Mouse (Mus musculus): ENCODE data around the gene Mapk1ip1l.
"Not testable (repeated sequence)": the region's sequence is repeated elsewhere in the genome, so short reads cannot be mapped to it uniquely, and the experiment has no call there.

The Mapk1ip1l gene

DNA sequence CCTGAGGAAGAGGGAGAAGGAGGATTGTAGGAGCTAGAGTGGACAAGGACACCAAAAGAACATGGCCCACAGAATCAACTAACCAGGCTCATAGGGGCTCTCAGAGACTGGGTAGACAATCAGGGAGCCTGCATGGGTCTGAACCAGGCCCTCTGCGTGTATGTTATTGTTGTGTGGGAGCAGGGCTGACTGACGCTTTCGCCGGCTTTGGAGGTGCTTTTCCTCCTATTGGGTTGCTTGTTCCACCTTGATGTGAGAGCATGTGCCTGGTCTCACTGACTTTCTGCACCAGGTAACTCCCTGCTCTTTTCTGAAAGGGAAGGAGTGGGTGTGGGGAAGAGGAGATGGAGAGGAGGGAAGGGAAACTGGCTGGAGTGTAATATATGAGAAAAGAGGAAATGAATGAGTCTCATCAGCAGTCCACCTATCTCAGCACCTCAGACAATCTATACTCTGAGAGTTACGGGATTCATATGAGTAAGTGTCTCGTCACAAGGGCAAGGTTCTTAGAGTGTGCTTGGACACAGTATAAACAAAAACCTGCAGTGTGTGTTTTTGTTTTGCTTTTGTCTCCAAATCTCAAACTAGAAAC is 6.8 kb downstream of the Mapk1ip1l start:
- no peak for DNase-seq (ENCODE audit: low spot score)

- no peak for DNase-seq (ENCODE audit: low spot score)
Measured at GRCm38 (mm10) chr14:47305933-47306332, 7.9 kb downstream of the Mapk1ip1l start.

DNA sequence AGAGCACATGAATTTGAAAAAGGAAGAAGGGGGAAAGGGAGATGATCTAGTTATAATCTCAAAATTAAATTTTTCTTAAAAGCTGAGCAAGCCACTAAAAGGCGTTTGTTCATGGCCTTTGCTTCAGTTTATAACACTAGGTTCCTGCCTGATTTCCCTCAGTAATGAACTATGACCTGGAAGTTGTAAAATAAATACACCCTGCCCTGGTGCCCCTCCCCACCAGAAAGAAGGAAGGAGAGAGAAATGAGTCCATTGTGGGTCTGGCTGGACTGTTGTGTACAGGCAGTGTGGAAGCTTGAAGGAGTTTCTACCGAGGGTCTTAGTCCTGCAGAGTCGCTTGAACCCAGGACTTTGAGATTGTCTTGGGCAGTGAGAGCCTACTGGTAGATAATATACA is 9.6 kb downstream of the Mapk1ip1l start:
- no peak for DNase-seq (ENCODE audit: low spot score)

DNA sequence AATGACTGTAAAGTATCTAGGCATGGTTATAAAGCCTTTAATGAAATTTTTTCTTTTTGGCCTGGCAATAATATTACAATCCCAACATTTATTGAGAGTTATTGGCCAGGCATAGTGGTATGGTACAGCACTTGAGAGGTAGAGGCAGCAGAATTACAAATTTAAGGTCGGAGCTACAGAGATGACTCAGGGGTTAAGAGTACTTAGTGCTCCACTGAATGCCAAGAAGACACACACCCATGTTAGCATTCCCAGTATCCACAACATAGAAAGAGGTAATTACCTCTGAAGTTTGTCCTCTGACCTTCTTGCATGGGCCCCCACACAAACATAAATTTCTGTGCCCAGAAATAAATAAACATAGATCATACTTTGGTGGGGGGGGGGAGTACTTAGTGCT is 11.0 kb downstream of the Mapk1ip1l start:
- DNase-seq (ENCODE audit: low spot score), result no peak

- no peak for DNase-seq (ENCODE audit: low spot score)
Measured at GRCm38 (mm10) chr14:47310342-47311181, 12.5 kb downstream of the Mapk1ip1l start.

GRCm38 (mm10) chr14:47319362-47319761 is 21.3 kb downstream of the Mapk1ip1l start:
- DNase-seq (ENCODE audit: low spot score), result no peak

DNA sequence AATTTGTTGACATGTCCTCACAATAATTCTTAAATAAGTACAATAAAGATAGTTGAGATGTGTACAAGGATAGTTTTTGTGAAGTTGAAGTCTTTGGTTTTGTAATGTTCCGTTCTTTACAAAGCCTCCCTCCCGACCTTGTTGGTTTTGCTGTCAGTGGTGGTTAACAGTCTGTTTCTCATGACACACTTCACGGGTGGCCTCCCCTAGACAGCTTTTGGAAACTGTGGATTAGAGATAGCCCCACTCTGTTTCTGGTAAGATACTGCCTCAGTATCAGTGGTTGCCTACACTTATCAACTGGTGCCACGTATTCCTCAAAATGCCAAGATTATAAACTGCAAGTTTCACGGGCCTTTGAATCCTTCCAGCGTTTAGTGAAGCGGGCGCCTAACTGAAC is 23.5 kb downstream of the Mapk1ip1l start:
- DNase-seq (ENCODE audit: low spot score), result not testable (repeated sequence)

- no peak for DNase-seq (ENCODE audit: low spot score)
Measured at GRCm38 (mm10) chr14:47325965-47326761, 28.1 kb downstream of the Mapk1ip1l start.

- no peak for DNase-seq (ENCODE audit: low spot score)
Measured at GRCm38 (mm10) chr14:47327347-47327746, 29.3 kb downstream of the Mapk1ip1l start.

GRCm38 (mm10) chr14:47331920-47332319 is 33.9 kb downstream of the Mapk1ip1l start:
- no peak for DNase-seq (ENCODE audit: low spot score)

DNA sequence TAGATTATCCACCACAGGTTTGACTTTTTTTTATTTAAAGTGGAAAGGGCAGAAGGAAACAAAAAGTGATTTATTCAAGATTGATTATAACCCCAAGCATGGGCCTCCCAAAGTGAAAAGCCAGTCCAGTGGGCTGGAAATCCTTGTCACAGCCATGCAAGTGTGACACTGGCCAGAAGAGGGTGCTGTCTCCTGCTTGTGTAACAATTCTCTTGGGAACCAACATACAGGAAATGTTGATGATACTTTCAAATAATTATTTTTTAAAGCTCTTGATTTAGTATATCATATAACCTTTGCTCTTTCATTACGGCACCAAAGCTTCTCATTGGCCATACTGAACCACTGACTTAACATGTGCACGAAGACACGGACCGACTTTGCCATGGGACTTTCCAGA is 36.8 kb downstream of the Mapk1ip1l start:
- DNase-seq (ENCODE audit: low spot score), result no peak

GRCm38 (mm10) chr14:47335300-47335699 is 37.2 kb downstream of the Mapk1ip1l start:
- no peak for DNase-seq (ENCODE audit: low spot score)

DNA sequence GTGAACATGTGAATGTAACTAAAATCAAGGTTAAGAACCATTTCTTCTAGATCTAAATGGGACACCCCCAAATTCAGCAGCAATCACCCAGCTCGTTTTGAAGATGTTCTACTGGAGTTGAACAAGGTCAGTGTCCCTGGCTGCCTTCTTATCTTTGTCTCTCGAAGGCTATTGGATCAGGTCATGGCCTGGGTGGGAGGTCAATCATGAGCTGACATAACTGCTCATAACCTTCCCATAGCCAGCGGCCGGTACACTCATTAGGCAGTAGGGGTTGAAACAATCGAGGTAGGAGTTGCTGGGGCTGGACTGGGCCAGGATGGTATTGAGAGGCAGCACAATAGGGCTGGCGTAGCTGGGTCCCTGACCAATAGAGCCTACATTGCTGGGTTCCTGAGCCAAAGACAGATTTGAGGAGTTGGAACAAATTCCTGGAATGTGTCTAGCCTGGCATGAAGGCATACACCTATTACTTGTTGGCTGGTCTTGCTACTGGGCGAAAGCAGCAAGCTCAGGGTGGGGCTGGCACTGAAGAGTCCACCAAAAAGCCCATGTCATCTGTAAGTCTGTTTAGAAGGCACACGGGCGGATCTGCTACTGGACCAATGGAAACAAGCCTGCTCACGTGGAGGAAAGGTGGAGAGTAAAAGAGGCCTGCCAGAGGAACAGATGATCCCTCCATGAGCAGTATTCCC is 42.3 kb downstream of the Mapk1ip1l start:
- no peak for DNase-seq (ENCODE audit: low spot score)

DNA sequence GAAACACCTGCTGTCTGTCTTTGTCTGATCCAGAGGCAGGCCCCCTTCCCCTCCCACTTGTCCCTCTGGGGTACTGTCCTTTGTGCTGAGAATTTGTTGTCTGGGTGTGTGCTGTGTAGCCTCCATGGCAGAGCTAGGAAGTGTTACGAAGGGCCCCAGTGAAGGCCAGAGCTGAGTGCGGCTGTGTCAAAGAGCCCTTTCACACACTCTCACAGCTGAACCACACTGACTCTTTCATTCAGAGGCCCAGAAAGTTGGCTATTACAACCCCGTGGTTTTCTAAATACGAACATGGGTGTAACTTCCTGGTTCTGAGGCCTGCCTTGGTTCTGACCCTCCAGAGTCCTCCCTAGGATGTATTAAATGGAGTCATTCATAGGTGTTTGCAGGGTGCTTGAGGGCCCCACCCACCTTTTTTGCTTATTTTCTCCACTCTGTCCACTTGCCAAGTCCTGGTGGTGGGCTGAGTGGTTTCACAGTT is 43.8 kb downstream of the Mapk1ip1l start:
- DNase-seq (ENCODE audit: low spot score), result no peak

- DNase-seq (ENCODE audit: low spot score), result no peak
Measured at GRCm38 (mm10) chr14:47346715-47347114, 48.6 kb downstream of the Mapk1ip1l start.

DNA sequence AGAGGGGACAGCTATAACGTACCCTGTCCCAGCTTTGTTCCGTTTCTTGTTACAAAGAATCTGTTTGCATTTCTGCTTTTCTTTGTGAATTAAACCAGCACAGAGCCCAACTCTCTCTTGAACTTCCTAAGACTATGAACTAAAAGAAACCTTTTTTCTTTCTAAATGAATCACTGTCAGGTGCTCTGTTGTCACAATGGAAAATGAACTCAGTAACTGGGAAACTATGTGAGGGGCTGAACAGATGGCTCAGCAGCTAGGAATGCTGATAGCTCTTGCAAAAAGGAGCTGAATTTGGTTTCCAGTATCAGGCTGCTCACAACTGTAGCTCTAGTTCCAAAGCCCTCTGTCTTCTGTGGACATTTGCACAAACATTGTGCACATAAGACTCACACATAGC is 52.9 kb downstream of the Mapk1ip1l start:
- no peak for DNase-seq (ENCODE audit: low spot score)

DNA sequence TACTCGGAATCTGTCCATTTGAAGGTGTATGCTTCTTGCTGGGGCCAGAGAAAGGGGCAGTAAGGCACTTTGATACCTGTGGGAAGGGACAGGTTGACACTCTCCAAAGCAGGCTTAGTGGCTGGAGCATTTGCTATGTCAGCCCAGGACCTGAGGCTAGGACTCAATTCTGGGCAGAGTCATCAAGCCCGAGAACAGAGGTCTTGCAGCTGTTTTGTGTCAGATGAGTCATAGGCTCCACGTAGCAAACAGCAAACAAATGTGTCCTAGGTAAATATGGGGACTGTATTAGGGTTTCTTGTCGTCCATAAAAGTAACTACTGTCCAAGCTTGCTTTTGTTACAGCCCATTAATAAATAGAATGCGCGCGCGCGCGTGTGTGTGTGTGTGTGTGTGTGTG is 54.2 kb downstream of the Mapk1ip1l start:
- no peak for DNase-seq (ENCODE audit: low spot score)

DNA sequence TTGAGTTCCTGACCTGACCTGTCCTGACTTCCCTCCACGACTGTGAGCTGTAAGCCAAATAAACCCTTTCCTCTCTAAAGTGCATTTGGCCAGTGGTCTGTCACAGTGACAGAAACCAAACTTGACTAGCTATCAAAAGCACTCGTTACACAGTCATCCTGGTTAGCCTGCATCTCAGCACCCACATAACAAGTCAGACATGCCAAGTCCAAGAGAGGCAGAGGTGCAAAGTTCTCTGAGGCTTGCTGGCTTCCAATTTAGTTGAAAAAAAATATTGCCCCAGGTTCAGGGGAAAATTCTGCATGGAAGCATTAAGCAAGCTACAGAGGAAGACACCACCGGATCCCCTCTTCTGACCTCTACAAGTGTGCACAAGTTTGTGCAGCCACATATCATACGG is 55.2 kb downstream of the Mapk1ip1l start:
- no peak for DNase-seq (ENCODE audit: low spot score)

DNA sequence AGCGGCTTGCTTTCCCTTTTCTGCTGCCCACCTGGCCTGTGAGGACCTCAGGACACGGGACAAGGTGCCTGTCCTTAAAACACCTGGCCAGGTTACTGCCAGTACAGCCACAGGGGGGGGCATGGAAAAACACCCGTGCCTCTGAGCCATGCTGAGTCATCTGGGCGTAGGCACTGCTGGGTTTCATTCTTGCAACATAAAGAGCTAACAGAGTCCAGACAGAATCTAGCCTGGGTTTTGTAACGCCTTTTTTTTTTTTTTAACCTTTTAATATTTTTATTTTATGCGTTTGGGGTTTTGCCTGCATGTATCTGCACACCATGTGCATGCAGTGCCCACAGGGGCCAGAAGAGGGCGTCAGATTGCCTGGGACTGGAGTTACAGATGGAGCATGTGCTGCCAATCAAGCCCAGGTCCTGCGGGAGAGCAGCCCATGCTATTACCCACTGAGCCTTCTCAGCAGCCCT is 56.1 kb downstream of the Mapk1ip1l start:
- no peak for DNase-seq (ENCODE audit: low spot score)

GRCm38 (mm10) chr14:47354948-47355347 is 56.9 kb downstream of the Mapk1ip1l start:
- DNase-seq (ENCODE audit: low spot score), result no peak

DNA sequence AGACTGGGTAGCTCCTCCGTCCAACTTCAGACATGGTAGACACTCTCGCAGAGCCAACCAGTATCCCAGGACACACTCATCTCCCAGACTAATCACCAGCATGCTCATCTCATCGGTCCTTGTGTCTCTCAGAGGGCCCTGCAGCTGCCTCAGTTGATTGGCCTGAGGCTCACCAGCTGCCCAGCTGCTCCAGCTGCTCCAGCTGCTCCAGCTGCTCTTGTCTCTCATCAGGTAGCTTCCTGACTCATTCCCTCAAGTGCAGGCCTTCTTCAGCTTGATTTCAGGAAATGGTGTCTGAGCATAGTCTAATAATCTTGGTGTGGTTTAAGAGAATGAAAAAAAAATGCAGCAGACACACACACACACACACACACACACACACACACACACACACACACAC is 58.6 kb downstream of the Mapk1ip1l start:
- no peak for DNase-seq (ENCODE audit: low spot score)

DNA sequence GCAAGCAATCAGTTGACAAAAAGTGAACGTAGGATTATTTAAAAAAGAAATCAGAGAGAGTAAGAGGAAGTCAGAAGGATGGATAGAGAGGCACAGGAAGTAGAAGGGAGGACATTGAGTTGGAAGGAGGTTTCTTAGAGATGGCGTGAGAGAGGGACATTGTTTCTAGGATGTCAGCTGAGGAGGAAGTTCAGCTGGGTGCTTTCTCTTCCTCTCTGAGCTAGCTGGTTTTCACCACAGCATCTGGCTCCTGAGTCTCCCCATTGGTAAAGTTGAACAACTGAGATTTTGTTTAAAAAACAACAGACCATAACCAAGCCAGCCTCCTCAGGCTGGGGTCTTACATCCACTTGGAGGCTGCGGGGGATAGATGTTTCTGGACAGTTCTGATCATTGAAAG is 61.5 kb downstream of the Mapk1ip1l start:
- no peak for DNase-seq (ENCODE audit: low spot score)

Measured in ovary, adult 18-20 months (tissue).